Mouse (Mus musculus) left cerebral cortex, adult 2 months (tissue): ENCODE measurements around the gene Hes2. TPM values are rescaled to one million over a fixed set of nuclear protein-coding genes. Genes with fewer than 3 reads are reported as not detected.

ENCODE experiments used
- DNase-seq, 2 experiments: peaks; one replicate each; pipeline ENCODE4 v3.0.0; 2021 to 2022; ENCODE audit warnings: low spot score in 2 of 2, mixed read lengths in 1 of 2; ENCODE audit errors: extremely low spot score in 1 of 2
- H3K27ac ChIP-seq: fragments of 200-600 bp; 2 replicates; pipeline ENCODE4 v1.8.1; 2022
- H3K4me3 ChIP-seq: fragments of 200-600 bp; 2 replicates; pipeline ENCODE4 v1.8.1; 2022
- CTCF ChIP-seq: fragments of 200-600 bp; IDR thresholded peaks from 2 replicates; pipeline ENCODE4 v1.8.1; 2022; ENCODE audit warnings: antibody characterized with exemption, mild to moderate bottlenecking, moderate library complexity
- intact Hi-C: fragments of 180-260 bp; cut with DNase I; formaldehyde crosslinking; loops from one replicate; pipeline ENCODE4 v1.15.1; 2025
- total RNA-seq, 2 experiments: library from RNA; stranded (reverse); gene quantifications; 2 replicates each; pipeline ENCODE4 v1.2.3; 2021

The Hes2 gene
- total RNA-seq, 2 experiments from 2014 or later: not detected

GRCm38 (mm10) chr4:152151966-152152544 lies 6.6 kb upstream of the Hes2 start, which contains the start of gene Espn:
TSS of gene Espn (minus strand) at chr4:152152371.
- Histone ChIP-seq H3K4me3 (no peak within 1 kb of the TSS), H3K27ac (no peak within 1 kb of the TSS)
- no peak for DNase-seq
- TF ChIP-seq CTCF: no peak
- intact Hi-C loops: no loop called here

GRCm38 (mm10) chr4:152153771-152154177 lies 4.9 kb upstream of the Hes2 start:
- Histone ChIP-seq H3K27ac (no peak overlapping the region), H3K4me3 (peak overlapping the region; percentile 23; the same call in 1 of the 2 replicates)
- intact Hi-C loops: no loop called here
- peak; percentile 68 to 79 for DNase-seq
- peak; percentile 80 for TF ChIP-seq CTCF

DNA sequence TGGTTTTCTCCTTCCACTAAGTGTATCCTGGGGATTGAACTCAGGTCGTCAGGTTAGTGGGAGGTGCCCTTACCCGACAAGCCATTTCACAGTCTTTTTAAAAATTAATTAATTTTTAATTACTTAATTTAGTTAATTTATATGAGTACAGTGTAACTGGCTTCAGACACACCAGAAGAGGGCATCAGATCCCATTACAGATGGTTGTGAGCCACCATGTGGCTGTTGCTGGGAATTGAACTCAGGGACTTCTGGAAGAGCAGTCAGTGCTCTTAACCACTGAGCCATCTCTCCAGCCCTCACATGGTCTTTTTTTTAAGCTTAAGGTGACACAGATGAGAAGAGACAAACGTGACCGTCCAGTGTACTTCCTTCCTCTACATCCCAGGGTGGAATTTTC lies 3.6 kb upstream of the Hes2 start:
- DNase-seq: no peak
- peak; percentile 9 for TF ChIP-seq CTCF
- no peak overlapping the region for H3K27ac ChIP-seq
- intact Hi-C loops: no loop called here
- H3K4me3 ChIP-seq: no peak overlapping the region

DNA sequence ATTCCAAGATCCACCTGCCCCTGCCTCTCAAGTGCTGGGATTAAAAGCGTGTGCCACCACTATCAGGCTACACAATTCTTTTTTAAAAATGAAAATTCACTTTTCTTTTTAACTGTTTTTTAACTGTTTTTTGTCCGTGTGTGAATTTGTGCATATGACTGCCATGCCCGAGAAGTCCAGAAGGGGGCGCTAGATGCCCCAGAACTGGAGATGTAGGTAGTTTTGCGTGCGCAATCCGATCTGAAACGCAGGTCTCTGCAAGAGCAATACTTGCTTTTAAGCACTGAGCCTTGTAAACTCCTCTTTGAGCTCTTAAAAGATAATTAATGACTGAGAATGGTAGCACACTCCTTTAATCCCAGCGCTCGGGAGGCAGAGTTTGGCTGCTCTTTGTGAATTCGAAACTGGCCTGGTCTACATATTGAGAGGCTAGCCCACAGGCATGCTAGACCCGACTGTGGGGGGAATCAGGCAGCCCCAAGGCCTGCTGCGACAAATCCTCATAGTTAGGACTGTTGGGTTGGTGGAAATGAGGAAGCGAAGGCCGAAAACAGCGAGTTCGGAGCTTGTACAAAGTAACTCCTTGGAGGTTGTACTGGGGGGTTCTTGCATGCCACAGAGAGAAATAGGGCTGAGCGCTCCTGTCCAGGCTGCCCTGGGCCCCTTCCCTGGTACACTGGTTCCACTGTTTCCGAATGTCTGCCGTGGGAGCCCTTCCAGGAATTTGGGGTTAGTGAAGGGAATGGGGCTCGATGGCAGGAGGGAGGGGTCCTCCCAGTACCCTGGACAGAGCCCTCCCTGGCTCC lies 685 bp upstream of the Hes2 start:
- Histone ChIP-seq H3K27ac (no peak overlapping the region), H3K4me3 (no peak overlapping the region)
- DNase-seq: peak in 1 of 2 experiments; percentile 53
- peak; percentile 90 for TF ChIP-seq CTCF
- intact Hi-C loops: no loop called here

DNA sequence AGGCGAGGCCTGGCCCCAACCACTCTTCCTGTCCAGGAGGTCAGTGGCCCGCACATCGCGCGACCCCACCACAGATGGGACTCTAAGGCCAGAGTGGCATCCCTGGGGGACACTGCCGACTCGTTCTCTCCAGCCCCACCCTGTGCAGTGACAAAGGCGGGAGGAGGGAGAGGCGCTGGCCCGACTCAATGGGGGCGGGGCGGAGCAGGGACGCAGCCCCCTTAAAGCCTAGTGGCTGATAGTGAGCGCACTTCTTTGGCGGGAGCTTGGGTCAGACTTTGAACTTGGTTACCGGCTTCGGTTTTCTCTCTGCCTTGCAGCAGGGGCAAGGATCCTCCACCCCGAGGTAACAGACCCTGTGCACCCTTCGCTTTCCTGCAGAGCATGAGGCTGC lies 615 bp downstream of the Hes2 start:
- intact Hi-C loops: no loop called here
- no peak for TF ChIP-seq CTCF
- Histone ChIP-seq H3K27ac (no peak overlapping the region), H3K4me3 (no peak overlapping the region)
- no peak for DNase-seq

- DNase-seq: no peak
- no peak for TF ChIP-seq CTCF
- intact Hi-C loops: no loop called here
- no peak overlapping the region for H3K4me3 ChIP-seq
- no peak overlapping the region for H3K27ac ChIP-seq
Observed at GRCm38 (mm10) chr4:152160748-152161147, 2.1 kb downstream of the Hes2 start.

- H3K27ac ChIP-seq: no peak overlapping the region
- no peak for TF ChIP-seq CTCF
- no peak for DNase-seq
- no peak overlapping the region for H3K4me3 ChIP-seq
- intact Hi-C loops: no loop called here
Observed at GRCm38 (mm10) chr4:152161601-152162000, 2.9 kb downstream of the Hes2 start.

DNA sequence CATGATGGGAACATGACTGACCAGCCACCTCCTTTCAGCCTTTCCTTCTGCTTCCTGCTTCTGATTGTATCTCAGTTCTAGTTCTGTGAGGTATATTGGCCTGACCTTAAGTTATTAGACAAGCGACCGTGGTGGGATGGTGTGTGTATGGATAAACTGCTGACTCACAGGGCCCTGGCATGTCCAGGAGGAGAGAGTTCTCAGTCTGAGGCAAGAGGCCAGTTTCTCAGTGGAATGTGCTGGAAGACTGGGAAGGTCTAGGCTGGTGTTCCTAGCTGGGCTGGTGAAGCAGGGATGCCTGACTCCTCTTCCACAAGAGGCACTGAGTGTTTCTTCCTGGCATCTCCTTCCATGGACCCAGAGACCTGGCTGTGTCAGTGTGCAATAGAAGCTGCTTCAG lies 4.1 kb downstream of the Hes2 start:
- H3K27ac ChIP-seq: no peak overlapping the region
- no peak for DNase-seq
- intact Hi-C loops: no loop called here

GRCm38 (mm10) chr4:152165036-152165931 lies 6.6 kb downstream of the Hes2 start:
- peak; percentile 98 for TF ChIP-seq CTCF
- Histone ChIP-seq H3K27ac (no peak overlapping the region), H3K4me3 (no peak overlapping the region)
- DNase-seq: peak in 1 of 2 experiments; percentile 75
- intact Hi-C loops: no loop called here

More for the DNA sequence above, 4.1 kb downstream of the Hes2 start:
- no peak for TF ChIP-seq CTCF
- H3K4me3 ChIP-seq: no peak overlapping the region

- Histone ChIP-seq H3K27ac (no peak overlapping the region), H3K4me3 (no peak overlapping the region)
- intact Hi-C loops: no loop called here
- TF ChIP-seq CTCF: no peak
- no peak for DNase-seq
Observed at GRCm38 (mm10) chr4:152168052-152168451, 9.4 kb downstream of the Hes2 start.

- H3K4me3 ChIP-seq: no peak overlapping the region
- no peak for DNase-seq
- H3K27ac ChIP-seq: no peak overlapping the region
- no peak for TF ChIP-seq CTCF
- intact Hi-C loops: no loop called here
Observed at GRCm38 (mm10) chr4:152169103-152169502, 10.4 kb downstream of the Hes2 start.

- intact Hi-C loops: loop anchor here (5.0 kb wide), 3 partner anchors 157 to 322 kb away; partner anchors contain the start of gene Rpl22
- H3K27ac ChIP-seq: no peak overlapping the region
- H3K4me3 ChIP-seq: no peak overlapping the region
- no peak for DNase-seq
- TF ChIP-seq CTCF: no peak
Observed at GRCm38 (mm10) chr4:152170286-152170685, 11.6 kb downstream of the Hes2 start.
